Mouse (Mus musculus) CH12F3 (cell line): ENCODE measurements around the gene Slc16a13.

Experiments
- in situ Hi-C: fragments of 300-500 bp; cut with MboI; formaldehyde crosslinking; loops from 2 replicates; pipeline ENCODE4 v1.14.3; 2020; ENCODE audit warnings: low sequenced_read_pairs

Gene Slc16a13

DNA sequence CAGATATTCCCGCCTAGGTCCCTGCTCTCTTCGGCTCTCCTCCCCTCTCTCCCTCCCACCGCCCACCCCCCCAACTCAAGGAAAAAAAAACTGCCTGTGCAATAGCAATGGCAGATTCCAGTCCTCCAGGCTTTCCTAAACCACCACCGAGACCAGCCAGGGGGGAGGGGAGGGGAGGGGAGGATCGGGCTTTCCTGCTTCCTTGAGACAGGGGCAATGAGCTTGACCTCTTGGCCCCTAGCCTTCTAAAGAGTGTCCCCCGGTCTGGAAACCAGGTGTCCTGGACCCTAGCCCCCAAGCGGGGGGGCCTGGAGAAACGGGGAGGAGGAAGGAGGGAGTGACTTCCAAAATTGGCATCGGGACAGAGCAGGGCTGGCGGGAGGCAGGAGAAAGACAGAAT, 11.7 kb upstream of the Slc16a13 start:
- in situ Hi-C loops = no loop called here

DNA sequence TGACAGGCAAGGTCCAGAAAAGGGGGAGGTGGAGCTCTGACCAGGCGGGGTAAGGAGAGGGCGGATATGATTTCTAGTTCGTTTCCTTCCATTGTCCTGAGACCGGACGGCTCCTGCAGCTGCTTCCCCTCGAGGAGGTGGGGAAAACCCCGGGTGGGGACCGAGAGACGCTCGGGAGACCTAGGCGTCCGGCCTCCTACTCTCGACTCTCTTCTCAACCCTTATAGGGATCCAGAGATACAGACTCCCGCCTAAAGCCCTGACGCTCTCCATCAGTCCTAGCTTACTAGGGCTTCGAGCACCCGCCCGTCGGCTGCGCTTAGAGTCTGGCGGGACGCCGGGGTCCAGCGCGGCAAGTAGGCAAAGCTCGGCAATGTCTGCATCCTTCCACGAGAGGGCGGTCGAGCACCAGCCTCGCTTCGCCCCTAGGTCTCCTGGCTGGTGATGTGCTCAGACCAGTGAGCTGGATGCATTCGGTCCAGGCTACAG, 9.4 kb upstream of the Slc16a13 start:
- in situ Hi-C loops = no loop called here

DNA sequence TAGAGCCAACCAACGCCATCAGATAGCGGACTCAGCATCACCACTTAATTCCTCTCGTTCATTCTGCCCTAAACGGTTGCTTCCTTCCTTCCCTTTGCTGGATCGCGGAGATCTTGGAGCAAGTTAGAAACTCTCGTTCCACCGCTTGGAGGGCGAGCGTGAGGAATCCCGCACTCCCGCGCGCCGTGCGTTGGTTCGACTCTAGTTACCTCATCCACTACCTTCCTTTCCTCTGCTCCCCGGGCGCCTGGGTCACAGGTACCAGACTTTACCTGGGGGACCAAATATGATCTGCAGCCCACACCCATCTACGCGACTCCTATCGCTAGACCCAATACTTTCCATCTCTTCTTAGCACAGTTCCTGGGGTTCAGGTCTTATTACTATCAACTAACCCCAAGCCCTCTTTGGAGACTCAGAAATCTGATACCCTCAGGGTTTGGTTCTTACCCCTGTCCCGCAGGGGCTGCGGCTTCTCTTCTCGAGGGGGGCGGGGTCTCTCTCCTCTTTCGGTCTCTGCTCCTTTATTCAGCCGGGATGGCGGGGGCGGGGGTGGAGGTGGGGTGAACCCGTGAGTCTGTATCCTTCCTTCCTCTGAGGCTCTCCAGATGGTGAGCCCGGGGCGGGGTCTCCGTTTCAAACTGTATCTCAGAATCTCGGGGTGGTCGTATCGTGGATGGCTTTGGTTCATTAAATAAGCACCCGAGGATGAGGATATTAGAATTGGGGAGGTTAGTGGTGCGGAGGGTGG, 8.6 kb upstream of the Slc16a13 start, which contains the start of gene Bcl6b:
TSS of gene Bcl6b (minus strand) at position 539 of the 751 bp plus-strand sequence.
- in situ Hi-C loops = no loop called here

DNA sequence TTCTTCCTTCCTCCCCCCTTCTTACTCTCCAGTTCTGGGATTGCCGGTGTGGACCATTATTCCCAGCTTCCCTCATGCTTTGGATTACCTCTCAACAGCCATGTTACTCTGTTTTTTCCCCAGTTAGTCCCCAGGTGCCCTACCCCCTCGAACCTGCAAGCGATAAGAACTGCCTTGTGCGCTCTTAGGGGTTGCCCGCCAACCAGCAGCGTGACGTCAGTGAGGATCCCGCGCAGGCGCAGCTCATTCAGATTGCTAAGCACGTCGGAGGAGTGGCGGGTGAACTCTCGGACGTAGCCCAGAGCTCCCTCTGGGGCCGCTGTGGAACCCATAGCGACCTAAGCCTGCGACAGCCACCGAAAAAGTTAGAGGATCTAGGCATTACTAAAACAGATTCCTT, 8.0 kb upstream of the Slc16a13 start:
- in situ Hi-C loops = no loop called here

DNA sequence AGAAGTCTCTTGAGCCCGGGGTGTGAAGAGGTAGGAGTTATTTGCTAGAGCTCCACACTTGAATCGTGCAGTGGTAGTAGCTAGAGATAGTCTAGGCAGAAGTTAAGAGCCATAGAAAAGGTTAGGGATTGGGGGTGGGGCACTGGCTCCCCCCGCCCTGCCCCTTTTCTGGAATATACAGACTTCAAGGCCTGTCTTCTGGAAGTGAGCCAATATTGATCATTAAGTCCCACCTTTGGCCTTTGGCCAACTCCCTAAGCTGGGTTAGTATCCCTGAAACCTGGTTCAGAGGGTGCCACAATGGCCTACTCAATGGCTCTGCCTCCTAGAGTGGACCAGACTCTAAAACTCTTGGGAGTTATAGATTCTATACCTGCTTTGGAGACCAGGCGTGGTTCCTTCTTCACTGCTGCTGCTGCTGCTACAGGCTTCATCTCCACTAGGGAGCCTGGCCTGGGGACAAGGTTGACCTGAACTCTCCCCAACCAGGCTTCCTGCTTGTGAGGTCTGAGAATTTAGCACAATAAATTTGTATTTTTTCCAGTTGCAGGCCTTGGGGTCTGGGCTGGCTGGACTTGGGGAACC, 6.9 kb upstream of the Slc16a13 start:
- in situ Hi-C loops = no loop called here

DNA sequence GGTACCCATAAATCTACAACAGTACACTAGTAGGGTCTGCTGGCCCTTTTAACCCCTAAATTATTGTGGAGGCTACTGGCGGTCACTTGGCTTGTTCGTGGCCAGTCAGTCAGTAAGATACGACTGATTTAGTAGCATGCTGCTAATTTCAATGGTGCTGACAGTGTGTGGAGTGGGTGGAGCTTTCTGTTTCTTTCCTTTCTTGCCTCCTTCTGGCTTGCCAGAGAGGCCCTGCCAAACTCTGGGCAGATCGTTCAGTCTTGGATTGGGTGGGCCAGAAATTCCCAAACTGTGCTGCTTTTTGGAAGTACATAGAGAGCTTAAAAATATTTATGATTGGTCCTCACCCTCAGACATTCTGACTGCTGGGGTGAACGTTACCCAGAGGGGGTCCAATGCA, 6.3 kb upstream of the Slc16a13 start:
- in situ Hi-C loops = no loop called here

DNA sequence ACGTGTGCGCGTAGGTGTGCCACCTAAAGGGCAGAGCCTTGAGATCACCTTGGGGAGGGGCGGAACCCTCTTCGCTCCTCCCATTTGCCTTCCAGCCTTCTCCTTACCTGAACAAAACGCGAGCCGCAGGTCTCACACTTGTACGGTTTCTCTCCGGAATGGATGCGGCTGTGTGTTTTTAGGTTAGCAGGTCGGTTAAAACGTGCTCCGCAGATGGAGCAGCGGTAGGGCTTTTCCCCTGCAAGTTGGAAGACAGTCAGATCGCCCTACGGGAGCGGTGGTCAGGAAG, 5.7 kb upstream of the Slc16a13 start:
- in situ Hi-C loops = no loop called here

DNA sequence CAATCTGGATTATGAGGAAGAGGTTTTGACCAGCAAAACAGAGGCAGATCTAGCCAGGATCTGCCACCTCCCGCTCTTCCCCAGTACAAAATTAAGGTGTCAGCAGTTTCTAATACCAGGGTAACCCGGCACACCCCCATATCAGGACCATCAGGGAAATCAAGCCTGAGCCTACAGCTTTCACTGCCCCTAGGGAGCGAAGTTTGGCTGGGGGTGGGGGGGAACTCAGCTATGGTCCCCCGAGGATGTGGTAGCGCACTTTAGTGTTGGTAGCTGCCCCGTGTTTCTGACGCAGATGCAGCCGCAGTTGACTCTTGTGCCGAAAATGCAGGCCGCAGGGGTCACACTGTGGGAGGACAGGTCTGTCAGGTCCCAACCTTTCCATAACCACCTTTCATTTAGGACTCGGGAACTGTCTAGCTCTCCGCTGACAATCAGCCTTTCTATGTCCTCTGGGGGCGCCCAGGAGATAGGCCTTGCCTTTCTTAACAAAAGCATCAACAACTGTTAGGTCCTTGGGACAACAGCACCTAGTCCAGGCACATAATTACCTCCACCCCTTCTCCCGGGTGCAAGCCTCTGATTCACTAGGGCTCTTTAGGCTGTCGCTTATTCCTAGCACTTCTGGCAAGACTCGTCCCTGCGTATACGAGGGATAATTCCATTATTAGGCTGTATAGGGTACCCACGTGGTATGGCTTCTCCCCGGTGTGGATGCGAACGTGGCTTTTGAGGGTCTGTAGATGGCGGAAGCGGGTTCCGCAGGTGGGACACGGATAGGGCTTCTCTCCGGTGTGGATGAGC, 5.1 kb upstream of the Slc16a13 start:
- in situ Hi-C loops = no loop called here

DNA sequence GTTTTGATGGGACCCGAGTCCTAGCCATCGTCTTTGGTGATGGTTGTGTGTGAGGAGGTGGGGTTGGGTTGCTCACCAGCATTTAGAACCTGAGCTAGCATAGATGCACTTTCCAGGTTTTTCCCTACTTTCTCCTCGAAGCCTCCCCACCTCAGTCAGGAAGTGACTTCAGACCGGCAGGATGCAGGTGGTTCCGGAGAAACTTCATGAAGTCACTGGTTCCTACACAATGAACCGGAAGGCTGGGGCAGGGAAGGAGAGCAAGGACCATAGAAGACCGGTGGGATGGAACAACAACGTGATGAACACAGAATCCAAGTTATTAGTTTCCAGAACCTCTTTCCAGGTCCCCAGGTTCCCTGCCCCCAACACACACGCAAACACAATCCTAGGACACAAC, 2.9 kb upstream of the Slc16a13 start:
- in situ Hi-C loops = no loop called here

DNA sequence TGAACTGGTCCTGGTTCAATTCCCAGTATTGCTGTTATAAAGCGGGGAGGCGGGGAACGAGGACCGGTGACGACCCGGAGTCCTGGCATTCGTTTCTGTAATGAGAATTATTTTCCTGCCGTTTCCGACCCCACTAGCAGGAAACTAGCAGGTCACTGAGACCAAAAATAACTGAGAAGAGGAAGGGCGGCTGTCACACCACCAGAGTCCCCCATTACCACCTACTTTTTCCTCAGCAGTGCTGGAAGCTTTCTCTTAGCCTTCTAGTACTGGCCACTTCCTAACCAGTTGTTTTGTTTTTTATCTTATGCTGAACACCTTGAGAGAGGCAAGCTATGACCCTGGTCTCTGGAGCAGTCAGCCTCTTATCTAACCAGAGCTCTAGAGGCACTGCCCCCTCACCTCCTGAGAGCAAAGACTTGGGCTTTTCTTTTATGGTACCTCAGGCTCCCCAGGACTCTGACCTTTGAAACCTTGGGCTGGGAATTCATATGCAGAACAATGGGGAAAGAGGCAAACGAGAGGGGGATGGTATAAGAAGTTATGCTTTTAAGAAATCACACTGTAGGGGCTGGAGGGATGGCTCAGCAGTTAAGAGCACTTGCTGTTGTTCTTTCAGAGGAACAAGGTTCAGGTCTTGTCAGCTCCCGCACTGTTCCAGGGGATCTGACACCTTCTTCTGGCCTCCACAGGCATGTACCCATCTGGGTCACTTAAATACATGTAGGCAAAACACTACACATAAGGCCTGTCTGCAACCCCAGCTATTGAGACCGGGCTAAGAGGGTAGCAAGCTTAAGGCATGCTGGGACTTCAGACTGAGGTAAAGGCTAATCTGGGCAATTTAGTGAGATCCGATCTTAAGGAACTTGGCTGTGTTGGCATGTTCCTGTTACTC, 988 bp upstream of the Slc16a13 start:
- in situ Hi-C loops = no loop called here

DNA sequence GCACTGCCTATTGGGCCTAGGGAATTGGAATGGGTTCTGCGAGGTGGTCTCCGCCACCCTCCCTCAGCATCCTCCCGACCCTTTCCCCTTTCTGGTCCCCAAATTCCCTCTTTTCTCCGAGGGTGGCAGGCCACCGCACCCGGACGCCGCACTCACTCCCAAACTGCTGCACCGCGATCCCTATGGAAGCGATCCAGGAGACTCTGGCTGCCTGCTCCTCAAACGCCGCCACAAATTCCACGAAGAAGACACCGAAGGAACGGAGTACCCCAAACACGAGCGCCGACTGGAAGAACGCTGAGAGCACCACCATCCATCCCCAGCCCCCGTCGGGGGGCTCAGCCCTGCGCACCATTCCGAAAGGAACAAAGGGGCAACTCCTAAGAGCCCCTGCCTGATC, 541 bp downstream of the Slc16a13 start:
- in situ Hi-C loops = no loop called here

DNA sequence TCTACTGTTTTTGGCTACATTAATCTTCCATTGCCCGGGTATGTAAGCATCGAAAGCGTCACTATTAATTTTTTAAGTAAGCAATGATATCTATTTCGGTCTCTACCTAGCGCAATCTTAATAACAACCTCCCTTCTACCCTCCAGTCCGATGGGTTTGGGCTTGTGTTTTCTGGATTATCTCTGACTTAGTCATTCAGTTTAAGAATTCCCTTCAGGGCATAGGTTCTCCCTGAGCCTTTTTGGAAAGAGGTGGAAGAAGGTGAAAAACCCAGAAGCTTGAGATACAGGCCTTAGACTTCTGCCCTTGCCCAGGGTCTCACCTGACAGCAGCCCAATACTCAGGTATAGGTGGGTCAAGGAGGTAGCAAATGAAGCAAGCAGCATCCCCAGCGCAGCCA, 991 bp downstream of the Slc16a13 start:
- in situ Hi-C loops = no loop called here

DNA sequence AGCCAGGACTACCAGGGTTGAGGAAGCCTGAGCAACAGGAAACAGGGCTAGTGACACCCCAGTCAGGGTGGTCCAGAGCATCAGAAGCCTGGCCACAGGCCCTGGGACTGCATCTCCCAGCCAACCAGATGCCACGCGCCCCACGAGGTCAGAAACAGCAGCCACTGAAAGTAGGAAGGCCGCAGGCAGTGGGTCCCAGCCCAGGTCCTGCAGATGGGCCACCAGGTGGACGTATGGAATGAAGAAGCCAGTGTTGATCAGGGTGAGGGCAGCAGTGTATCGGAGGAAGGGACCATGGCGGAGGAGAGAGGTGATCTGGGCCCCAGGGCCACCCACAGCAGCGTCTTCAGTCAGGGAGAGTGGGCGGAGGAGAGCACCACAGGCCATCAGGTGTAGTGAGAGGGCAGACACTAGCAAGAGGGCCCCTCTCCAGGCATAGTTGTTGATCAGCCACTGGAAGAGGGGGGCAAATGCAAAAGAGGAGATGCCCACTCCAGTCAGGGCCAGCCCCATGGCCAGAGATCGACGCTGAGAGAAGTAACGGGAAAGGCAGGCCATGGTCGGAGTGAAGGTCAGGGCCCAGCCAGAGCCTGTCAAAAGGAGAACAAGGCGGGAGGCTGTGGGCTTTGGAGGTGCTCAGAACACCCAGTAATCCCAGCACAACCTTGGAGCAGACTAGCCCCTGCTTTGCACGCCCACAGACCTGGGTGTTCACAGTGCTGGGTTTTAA, 2.0 kb downstream of the Slc16a13 start:
- in situ Hi-C loops = no loop called here

DNA sequence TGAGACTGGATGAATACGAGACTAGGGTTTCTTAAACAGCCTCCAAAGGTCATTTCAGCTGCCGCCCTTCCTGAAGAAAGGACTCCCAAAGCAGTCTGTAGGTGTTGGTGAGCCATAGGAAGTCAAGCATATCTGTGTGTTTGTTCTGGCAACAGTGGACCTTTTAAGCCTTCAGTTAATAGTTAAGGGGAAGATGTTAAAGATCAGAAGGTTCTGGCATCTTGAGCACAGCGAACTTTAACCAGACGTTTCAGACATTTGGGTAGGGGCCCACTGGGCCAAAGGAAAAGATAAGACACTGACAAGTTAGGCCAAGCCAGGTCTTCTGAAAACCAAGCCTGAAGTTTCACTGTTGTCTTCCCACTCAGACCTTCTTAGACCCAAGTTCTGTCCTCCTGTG, 2.8 kb downstream of the Slc16a13 start:
- in situ Hi-C loops = no loop called here

DNA sequence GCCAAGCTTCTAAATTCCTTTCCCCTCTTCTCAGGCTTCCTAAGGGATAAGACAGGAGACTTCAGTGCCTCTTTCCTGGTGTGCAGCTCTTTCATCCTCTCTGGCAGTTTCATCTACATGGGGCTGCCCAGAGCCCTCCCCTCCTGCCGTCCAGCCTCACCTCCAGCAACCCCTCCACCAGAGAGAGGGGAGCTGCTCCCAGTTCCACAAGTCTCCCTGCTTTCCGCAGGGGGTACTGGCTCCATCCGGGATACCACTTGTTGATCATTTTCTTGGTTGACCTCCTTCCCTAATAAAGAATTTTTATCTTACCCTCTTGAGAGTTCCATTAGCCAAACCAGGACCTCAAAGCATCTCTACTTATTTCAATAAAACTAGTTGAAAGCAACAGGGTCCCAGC, 4.8 kb downstream of the Slc16a13 start:
- in situ Hi-C loops = no loop called here

DNA sequence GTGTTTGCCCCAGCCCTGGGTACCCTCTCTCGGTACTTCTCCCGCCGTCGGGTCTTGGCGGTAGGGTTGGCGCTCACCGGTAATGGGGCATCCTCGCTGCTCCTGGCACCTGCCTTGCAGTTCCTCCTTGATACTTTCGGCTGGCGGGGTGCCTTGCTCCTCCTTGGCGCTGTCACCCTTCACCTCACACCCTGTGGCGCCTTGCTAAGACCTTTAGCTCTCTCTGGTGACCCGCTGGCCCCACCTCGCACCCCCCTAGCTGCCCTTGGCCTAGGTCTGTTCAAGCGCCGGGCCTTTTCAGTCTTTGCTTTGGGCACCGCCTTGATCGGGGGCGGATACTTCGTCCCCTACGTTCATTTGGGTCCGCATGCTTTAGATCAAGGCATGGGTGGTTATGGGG, 5.6 kb downstream of the Slc16a13 start:
- in situ Hi-C loops = no loop called here

DNA sequence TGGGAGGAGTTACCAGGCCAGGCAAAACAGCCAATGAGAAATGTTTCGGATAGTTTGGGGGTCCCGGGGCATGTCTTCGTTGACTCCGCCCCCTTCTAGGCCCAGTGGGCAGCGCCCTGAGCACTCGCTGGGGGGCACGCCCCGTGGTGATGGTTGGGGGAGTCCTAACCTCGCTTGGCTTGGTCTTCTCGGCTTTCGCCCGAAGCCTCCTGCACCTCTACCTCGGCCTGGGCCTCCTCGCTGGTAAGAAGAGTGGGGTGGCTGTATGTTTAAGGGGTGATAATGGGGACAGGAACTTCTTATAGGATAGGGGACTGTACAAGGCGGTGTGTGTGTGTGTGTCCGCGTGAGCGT, 6.0 kb downstream of the Slc16a13 start:
- in situ Hi-C loops = no loop called here

DNA sequence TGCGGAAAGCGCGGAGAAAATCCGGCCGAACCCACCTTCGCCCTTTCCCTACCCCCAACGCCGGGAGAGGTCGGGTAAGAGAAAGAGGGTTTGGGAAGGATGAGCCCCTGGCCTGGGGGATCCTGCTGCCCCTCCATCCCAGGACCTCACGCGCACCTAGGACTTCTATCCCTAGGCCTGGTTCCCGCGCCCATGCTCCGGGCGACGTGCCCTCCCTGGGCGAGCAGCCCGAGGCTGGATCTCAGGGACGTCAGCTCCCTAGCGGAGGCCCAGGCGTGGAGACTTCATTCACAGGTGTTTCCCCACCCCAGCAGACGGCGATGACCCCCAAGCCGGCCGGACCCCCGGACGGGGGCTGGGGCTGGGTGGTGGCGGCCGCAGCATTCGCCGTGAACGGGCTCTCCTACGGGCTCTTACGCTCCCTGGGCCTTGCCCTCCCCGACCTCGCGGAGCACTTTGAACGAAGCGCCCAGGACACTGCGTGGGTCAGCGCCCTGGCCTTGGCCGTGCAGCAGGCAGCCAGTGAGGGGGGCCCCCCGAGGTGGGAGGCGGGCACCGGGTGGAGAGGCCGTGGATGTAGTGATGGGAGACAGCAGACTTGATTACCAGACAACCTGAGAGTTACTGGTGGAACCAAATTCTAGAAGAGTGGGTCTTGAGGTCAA, 6.5 kb downstream of the Slc16a13 start:
- in situ Hi-C loops = no loop called here

DNA sequence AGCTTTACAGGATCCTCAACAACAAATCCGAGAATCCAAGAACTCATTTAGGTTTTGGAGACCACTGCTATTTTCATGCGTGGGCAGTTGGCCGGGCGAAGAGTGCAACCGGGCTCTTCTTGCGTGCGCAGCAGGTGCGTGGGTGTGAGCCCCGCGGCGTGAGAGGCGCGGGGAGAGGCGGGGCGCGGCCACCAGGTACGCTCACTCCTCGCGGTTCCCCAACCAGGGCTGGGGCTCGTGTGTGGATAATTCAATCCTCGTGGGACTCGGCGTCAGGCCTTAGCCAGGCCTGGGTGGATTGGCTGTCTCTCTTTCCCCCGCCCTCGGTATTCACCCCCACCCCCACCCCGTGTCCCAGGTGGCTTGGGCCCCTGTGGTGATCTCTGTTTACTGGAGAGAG, 7.1 kb downstream of the Slc16a13 start:
- in situ Hi-C loops = no loop called here

DNA sequence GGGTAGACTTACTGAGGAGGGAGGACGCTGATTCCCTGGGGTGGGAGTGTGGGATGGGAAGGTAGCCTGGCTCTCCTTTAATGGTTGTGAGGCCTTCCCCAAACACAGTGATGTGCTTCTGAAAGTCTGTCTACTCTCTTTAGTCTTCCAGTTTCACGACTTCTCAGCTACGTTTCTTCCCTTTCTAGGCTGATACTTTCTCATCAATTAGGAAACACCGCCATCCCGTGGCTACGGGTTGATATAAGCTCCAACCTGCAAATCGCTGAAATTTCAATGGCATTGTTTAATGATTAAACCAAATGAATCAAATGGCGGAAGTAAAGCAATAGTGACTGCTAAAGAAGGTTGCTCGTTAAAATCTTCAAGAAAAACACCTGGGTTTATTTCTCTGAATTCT, 8.0 kb downstream of the Slc16a13 start:
- in situ Hi-C loops = no loop called here
